Mouse (Mus musculus): ENCODE results near the gene Runx1. TPM values are rescaled to one million over a fixed set of nuclear protein-coding genes. Genes with fewer than 3 reads are reported as not detected.

Runx1 gene
- polyA plus RNA-seq, 1 experiment: 2.4 TPM

DNA sequence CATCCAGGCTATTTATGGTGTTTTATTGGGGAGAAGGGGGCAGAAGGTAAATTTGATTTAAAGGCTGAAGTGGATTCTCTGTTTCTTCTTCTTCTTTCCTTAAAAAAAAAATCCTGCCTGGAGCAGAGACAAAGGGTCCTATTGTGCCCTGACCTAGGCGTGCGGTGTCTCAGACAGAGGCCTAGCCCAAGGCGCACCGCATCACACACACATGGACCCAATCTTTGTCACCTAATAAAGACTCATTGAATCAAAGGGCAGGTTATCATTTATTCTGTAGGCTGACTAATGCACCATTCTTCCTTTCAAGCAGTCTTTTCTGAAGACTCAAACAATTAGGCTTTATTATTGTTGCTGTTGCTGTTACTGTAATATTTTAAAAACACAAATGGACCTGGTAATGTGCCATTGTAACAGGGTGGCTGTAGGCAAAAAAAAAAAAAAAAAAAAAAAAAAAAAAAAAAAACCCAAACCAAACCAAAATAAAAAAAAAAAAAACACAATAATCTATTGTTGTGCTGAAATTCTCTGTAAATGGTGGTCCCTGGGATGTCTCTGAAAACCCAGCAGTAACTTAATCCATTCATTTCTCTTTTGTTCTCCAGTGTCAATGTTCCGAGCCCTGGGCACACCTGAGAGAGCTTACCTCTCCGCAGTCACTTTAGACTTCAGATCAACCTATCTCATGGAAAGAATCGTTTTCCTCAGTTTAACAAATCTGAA is 86.7 kb downstream of the Runx1 start:
- H3K9ac ChIP-seq (ENCODE audit: low read depth, poor library complexity, severe bottlenecking): no peak overlapping the region
- no peak overlapping the region for H3K27ac ChIP-seq (ENCODE audit: insufficient read depth, low read length)
- no peak overlapping the region for H3K4me3 ChIP-seq (ENCODE audit: low read depth, low read length)
- no peaks in the 10 kb centered on the region for H3K27me3 ChIP-seq (ENCODE audit: control insufficient read depth, insufficient read depth, low read length, poor library complexity, severe bottlenecking)
- no peaks in the 10 kb centered on the region for H3K36me3 ChIP-seq (ENCODE audit: control insufficient read depth, insufficient read depth, low read length, poor library complexity, severe bottlenecking)
- no peaks in the 10 kb centered on the region for H3K9me3 ChIP-seq (replicated peaks; ENCODE audit: control insufficient read depth, insufficient read depth, low read length, poor library complexity, severe bottlenecking)
- H3K4me1 ChIP-seq (ENCODE audit: control insufficient read depth, insufficient read depth, low read length): no peaks in the 10 kb centered on the region
- TF ChIP-seq POLR2A (IDR thresholded peaks at IDR 0.05; ENCODE audit: insufficient read depth, low read length) (no peak), EP300 (IDR thresholded peaks at IDR 0.05; ENCODE audit: insufficient read depth, low read depth, low read length) (no peak), CTCF (IDR thresholded peaks at IDR 0.05; ENCODE audit: low read depth, low read length) (no peak)

GRCm38 (mm10) chr16:92738476-92739010 is 87.4 kb downstream of the Runx1 start:
- Histone ChIP-seq H3K27ac (ENCODE audit: insufficient read depth, low read length) (no peak overlapping the region), H3K9ac (ENCODE audit: low read depth, poor library complexity, severe bottlenecking) (no peak overlapping the region), H3K4me3 (ENCODE audit: low read depth, low read length) (no peak overlapping the region), H3K36me3 (ENCODE audit: control insufficient read depth, insufficient read depth, low read length, poor library complexity, severe bottlenecking) (no peaks in the 10 kb centered on the region), H3K4me1 (ENCODE audit: control insufficient read depth, insufficient read depth, low read length) (no peaks in the 10 kb centered on the region), H3K27me3 (ENCODE audit: control insufficient read depth, insufficient read depth, low read length, poor library complexity, severe bottlenecking) (no peaks in the 10 kb centered on the region), H3K9me3 (replicated peaks; ENCODE audit: control insufficient read depth, insufficient read depth, low read length, poor library complexity, severe bottlenecking) (no peaks in the 10 kb centered on the region)
- no peak for TF ChIP-seq CTCF (IDR thresholded peaks at IDR 0.05; ENCODE audit: low read depth, low read length)
- no peak for TF ChIP-seq POLR2A (IDR thresholded peaks at IDR 0.05; ENCODE audit: insufficient read depth, low read length)
- no peak for TF ChIP-seq EP300 (IDR thresholded peaks at IDR 0.05; ENCODE audit: insufficient read depth, low read depth, low read length)

DNA sequence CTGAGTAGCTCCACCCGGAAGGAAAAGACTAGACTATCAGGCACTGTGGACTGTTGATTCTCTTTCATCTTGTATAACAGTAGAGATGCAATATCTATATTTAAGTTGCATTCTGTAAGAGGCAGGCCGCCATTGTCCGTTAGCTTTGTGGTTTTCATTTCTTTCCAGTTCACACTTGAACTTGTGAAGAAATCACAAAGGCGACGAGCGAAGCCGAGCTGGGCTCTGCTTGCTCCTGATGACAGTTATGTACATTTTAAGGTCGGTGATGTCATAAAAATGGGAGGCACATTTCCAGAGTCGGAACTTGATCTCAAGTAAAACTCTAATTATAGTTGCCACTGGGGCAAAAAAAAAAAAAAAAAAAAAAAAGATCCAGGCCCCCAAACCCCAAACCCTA is 99.1 kb downstream of the Runx1 start:
- H3K27me3 ChIP-seq (ENCODE audit: control insufficient read depth, insufficient read depth, low read length, poor library complexity, severe bottlenecking): no peaks in the 10 kb centered on the region
- no peak overlapping the region for H3K27ac ChIP-seq (ENCODE audit: insufficient read depth, low read length)
- no peaks in the 10 kb centered on the region for H3K4me1 ChIP-seq (ENCODE audit: control insufficient read depth, insufficient read depth, low read length)
- H3K4me3 ChIP-seq (ENCODE audit: low read depth, low read length): no peak overlapping the region
- H3K36me3 ChIP-seq (ENCODE audit: control insufficient read depth, insufficient read depth, low read length, poor library complexity, severe bottlenecking): no peaks in the 10 kb centered on the region
- H3K9ac ChIP-seq (ENCODE audit: low read depth, poor library complexity, severe bottlenecking): no peak overlapping the region
- no peak for TF ChIP-seq EP300 (IDR thresholded peaks at IDR 0.05; ENCODE audit: insufficient read depth, low read depth, low read length)
- TF ChIP-seq POLR2A (IDR thresholded peaks at IDR 0.05; ENCODE audit: insufficient read depth, low read length): no peak
- TF ChIP-seq CTCF (IDR thresholded peaks at IDR 0.05; ENCODE audit: low read depth, low read length): no peak
- no peaks in the 10 kb centered on the region for H3K9me3 ChIP-seq (replicated peaks; ENCODE audit: control insufficient read depth, insufficient read depth, low read length, poor library complexity, severe bottlenecking)

- no peak overlapping the region for H3K4me3 ChIP-seq (ENCODE audit: low read depth, low read length)
- H3K27me3 ChIP-seq (ENCODE audit: control insufficient read depth, insufficient read depth, low read length, poor library complexity, severe bottlenecking): no peaks in the 10 kb centered on the region
- no peak for TF ChIP-seq POLR2A (IDR thresholded peaks at IDR 0.05; ENCODE audit: insufficient read depth, low read length)
- TF ChIP-seq EP300 (IDR thresholded peaks at IDR 0.05; ENCODE audit: insufficient read depth, low read depth, low read length): no peak
- TF ChIP-seq CTCF (IDR thresholded peaks at IDR 0.05; ENCODE audit: low read depth, low read length): no peak
- H3K9ac ChIP-seq (ENCODE audit: low read depth, poor library complexity, severe bottlenecking): no peak overlapping the region
- no peak overlapping the region for H3K27ac ChIP-seq (ENCODE audit: insufficient read depth, low read length)
- no peaks in the 10 kb centered on the region for H3K4me1 ChIP-seq (ENCODE audit: control insufficient read depth, insufficient read depth, low read length)
- H3K36me3 ChIP-seq (ENCODE audit: control insufficient read depth, insufficient read depth, low read length, poor library complexity, severe bottlenecking): no peaks in the 10 kb centered on the region
- 0 out of 2 replicates have a peak, but pooled peaks cover 4% of the 10 kb centered on the region for H3K9me3 ChIP-seq (replicated peaks; ENCODE audit: control insufficient read depth, insufficient read depth, low read length, poor library complexity, severe bottlenecking)
Observed at GRCm38 (mm10) chr16:92724526-92724925, 101.4 kb downstream of the Runx1 start.

- no peak overlapping the region for H3K4me3 ChIP-seq (ENCODE audit: low read depth, low read length)
- H3K4me1 ChIP-seq (ENCODE audit: control insufficient read depth, insufficient read depth, low read length): no peaks in the 10 kb centered on the region
- TF ChIP-seq EP300 (IDR thresholded peaks at IDR 0.05; ENCODE audit: insufficient read depth, low read depth, low read length): no peak
- no peak for TF ChIP-seq POLR2A (IDR thresholded peaks at IDR 0.05; ENCODE audit: insufficient read depth, low read length)
- no peak for TF ChIP-seq CTCF (IDR thresholded peaks at IDR 0.05; ENCODE audit: low read depth, low read length)
- H3K9me3 ChIP-seq (replicated peaks; ENCODE audit: control insufficient read depth, insufficient read depth, low read length, poor library complexity, severe bottlenecking): 0 out of 2 replicates have a peak, but pooled peaks cover 4% of the 10 kb centered on the region
- H3K36me3 ChIP-seq (ENCODE audit: control insufficient read depth, insufficient read depth, low read length, poor library complexity, severe bottlenecking): no peaks in the 10 kb centered on the region
- no peak overlapping the region for H3K9ac ChIP-seq (ENCODE audit: low read depth, poor library complexity, severe bottlenecking)
- no peaks in the 10 kb centered on the region for H3K27me3 ChIP-seq (ENCODE audit: control insufficient read depth, insufficient read depth, low read length, poor library complexity, severe bottlenecking)
- H3K27ac ChIP-seq (ENCODE audit: insufficient read depth, low read length): no peak overlapping the region
Observed at GRCm38 (mm10) chr16:92720678-92721077, 105.3 kb downstream of the Runx1 start.

GRCm38 (mm10) chr16:92719725-92720124 is 106.2 kb downstream of the Runx1 start:
- 0 out of 2 replicates have a peak, but pooled peaks cover 4% of the 10 kb centered on the region for H3K9me3 ChIP-seq (replicated peaks; ENCODE audit: control insufficient read depth, insufficient read depth, low read length, poor library complexity, severe bottlenecking)
- H3K4me3 ChIP-seq (ENCODE audit: low read depth, low read length): no peak overlapping the region
- no peaks in the 10 kb centered on the region for H3K27me3 ChIP-seq (ENCODE audit: control insufficient read depth, insufficient read depth, low read length, poor library complexity, severe bottlenecking)
- no peak overlapping the region for H3K27ac ChIP-seq (ENCODE audit: insufficient read depth, low read length)
- H3K4me1 ChIP-seq (ENCODE audit: control insufficient read depth, insufficient read depth, low read length): no peaks in the 10 kb centered on the region
- H3K9ac ChIP-seq (ENCODE audit: low read depth, poor library complexity, severe bottlenecking): no peak overlapping the region
- no peak for TF ChIP-seq CTCF (IDR thresholded peaks at IDR 0.05; ENCODE audit: low read depth, low read length)
- no peak for TF ChIP-seq POLR2A (IDR thresholded peaks at IDR 0.05; ENCODE audit: insufficient read depth, low read length)
- TF ChIP-seq EP300 (IDR thresholded peaks at IDR 0.05; ENCODE audit: insufficient read depth, low read depth, low read length): no peak
- H3K36me3 ChIP-seq (ENCODE audit: control insufficient read depth, insufficient read depth, low read length, poor library complexity, severe bottlenecking): no peaks in the 10 kb centered on the region
